Mouse (Mus musculus) kidney, adult 8-10 months (tissue): Measurements from ENCODE around the gene Il1rl2.

Source experiments
- DNase-seq, 2 experiments: peaks; one replicate each; pipeline ENCODE4 v3.0.0; 2022

Il1rl2 gene

DNA sequence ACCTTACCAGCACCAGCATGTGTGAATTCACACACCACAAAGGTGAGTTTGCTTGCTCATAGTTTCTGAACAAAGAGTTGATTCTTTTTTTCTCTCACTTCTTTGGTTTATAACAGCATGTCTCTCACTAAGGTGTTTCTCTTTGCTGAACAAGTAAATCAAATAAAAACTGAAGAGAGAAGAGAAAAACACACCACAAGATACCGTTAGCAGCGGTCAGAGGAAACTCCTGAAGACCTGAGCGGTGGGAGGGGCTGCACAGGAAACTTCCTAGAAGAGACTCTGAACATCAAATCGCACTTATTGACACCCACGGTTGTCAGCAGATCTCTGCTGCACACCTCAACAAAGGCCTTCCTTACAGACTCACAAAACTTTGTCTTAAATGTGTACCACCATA lies 58.4 kb downstream of the Il1rl2 start:
- DNase-seq = no peak

DNA sequence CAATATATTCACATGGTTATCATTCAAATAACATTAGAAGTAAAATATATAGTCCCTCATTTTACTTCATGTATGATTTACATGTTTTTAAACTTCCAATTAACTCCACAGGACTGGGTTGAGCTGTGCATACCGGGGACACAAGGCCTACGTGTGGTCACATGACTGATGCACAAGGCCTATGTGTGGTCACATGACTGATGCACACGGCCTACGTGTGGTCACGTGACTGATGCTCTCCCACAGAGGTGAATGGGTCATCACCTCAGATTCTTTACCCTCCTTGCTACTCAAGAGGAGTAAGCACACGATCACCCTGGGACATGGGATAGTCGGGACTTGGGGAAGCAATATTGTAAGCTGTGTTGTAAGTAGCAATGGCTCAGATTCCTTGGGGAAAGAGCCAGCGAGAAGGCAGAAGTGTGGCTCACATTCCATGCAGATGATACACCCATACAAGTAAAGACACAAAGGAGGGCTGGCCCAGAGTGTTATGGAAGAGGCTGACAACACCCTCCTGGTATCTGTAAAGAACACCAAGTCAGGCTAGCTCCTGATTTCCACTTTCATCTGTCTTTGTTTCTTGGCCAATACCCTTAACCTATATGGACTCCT lies 60.6 kb downstream of the Il1rl2 start:
- no peak for DNase-seq

DNA sequence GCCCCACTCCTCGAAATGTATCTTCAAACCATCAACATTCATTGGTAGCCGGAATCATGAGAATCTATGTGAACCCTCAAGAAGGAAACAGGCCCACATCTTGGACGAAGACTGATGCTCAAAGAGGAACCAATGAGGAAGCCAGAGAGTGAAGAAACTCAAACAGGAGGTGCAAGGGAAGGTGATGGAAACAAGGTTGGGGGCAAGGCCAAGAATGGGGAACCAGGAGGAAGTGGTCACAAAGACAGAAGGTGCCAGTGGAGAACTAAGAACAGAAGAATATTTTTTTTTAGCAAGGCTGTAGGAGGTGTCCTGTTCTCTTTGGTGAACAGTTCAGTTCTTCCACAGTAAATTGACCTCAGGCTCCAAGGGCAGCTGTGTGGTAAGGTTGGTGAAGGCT lies 67.0 kb downstream of the Il1rl2 start:
- DNase-seq = no peak

DNA sequence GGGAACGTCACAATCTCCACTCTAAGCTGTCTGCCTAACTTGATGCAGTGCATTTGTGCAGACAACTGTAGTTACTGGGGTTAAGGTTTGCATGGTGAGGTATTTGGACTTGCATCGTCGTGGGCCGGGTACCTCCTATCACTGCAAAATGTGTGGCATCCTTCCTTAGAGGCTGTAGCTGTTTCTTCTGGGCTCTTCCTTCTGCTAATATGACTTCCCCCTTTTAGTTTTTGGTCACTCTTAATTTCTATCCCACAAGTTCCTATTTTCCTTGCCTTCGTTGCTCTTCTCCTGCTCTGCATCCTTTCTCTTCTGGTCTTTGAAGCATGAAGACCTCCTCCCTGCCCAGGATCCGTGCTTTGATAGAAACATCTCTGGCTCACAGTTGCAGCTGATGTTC lies 68.1 kb downstream of the Il1rl2 start:
- DNase-seq = no peak

- DNase-seq = no peak
These were observed 68.8 kb downstream of the Il1rl2 start for GRCm38 (mm10) chr1:40393214-40393613.

GRCm38 (mm10) chr1:40399639-40400038 lies 75.2 kb downstream of the Il1rl2 start:
- DNase-seq = no peak

DNA sequence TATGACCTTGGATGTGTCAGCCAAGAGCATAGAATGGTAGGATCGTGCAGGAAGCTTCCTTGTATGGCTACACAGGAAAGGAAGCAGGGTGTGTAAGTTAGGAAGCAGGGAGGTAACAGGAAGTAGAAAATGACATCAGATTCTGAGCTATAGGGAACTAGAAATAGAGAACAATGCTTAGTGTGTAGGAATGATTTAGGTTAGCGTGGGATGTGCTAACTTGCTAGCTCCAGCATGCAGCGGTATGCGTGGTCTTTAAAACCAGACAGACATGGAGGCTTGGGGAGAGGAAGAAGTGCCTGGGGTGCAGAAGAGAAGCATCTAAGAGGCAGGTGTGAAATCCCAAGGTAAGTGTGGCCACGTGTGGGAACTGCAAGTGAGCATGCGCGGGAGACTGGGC lies 80.3 kb downstream of the Il1rl2 start:
- DNase-seq = no peak

GRCm38 (mm10) chr1:40409882-40410281 lies 85.5 kb downstream of the Il1rl2 start:
- no peak for DNase-seq

DNA sequence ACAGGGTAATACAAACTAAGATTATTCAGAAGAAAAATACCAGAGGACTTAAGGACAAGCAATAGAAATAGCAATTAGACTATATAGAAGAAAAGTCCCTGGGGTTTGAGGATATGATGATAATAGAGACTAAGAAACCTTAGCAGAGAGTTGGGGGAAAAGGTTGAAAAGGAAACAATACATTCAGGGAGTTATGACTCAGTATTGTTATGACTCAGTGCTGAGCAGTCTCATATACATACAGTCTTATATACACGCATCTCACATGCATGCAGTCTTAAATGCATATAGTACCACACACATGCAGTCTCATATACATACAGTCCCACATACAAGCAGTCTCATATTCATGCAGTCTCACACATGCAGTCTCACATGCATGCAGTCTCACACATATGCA lies 88.6 kb downstream of the Il1rl2 start:
- DNase-seq = no peak

- no peak for DNase-seq
These were observed 89.9 kb downstream of the Il1rl2 start for GRCm38 (mm10) chr1:40414276-40414675.

DNA sequence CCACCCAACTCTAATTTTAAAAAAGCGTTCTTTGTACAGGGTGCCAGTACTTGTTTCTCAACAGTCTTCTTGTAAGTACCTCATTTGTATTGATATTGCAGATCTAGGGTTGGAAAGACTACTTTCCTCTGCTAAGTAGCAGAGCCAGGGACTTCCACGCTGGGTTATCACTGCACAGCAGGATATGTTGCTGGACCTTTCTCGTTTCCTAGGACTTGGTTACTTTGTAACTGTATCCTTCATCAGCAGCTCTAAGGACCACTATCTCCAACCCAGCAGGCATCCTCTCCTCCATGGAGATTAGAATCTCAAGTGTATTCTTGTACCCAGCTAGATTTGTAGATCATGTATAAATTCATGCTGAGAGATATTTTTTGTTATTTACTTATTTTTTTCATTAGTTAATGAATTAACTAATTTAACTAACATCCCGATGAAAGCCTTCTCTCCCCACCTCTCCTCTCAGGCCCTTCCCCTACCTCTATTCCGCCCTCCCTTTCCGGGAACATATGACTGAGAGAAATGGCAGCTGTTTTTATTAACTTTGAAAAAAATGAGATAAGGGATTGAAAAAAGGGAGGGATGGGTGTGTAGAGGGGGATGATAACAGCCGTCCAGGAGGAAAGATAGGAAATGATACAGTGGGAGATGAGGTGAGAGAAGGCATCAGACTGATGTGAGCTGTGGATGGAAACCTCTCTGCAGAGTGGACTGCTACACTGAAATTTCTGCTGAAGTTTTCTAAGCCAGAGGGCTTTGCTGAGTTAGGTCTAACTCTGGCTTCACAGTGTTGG lies 90.7 kb downstream of the Il1rl2 start:
- no peak for DNase-seq

- DNase-seq = no peak
These were observed 92.6 kb downstream of the Il1rl2 start for GRCm38 (mm10) chr1:40417034-40417433.
